Mouse (Mus musculus) induced T-regulatory cell, adult 2 months (primary cell): ENCODE results near the gene Ppt1.
A peak's percentile ranks its signal among the peaks of the same experiment; 100 is the strongest.

Experiments
- DNase-seq: peaks from one replicate; pipeline ENCODE4 v3.0.0-alpha.2; 2012; ENCODE audit warnings: low read depth

Gene Ppt1

GRCm38 (mm10) chr4:122870027-122870426, 34.0 kb downstream of the Ppt1 start:
- DNase-seq = peak; percentile 83

GRCm38 (mm10) chr4:122870741-122871140, 34.7 kb downstream of the Ppt1 start:
- peak; percentile 47 for DNase-seq

GRCm38 (mm10) chr4:122871269-122871668, 35.2 kb downstream of the Ppt1 start:
- DNase-seq = no peak

- DNase-seq = peak; percentile 82
Measured at GRCm38 (mm10) chr4:122871989-122872388, 35.9 kb downstream of the Ppt1 start.

- peak; percentile 78 for DNase-seq
Measured at GRCm38 (mm10) chr4:122873003-122873402, 37.0 kb downstream of the Ppt1 start.

- DNase-seq = no peak
Measured at GRCm38 (mm10) chr4:122873512-122873911, 37.5 kb downstream of the Ppt1 start.

- peak; percentile 71 for DNase-seq
Measured at GRCm38 (mm10) chr4:122878333-122879070, 42.5 kb downstream of the Ppt1 start.

GRCm38 (mm10) chr4:122882544-122882943, 46.5 kb downstream of the Ppt1 start:
- peak; percentile 10 for DNase-seq

GRCm38 (mm10) chr4:122883294-122883693, 47.3 kb downstream of the Ppt1 start:
- DNase-seq = peak; percentile 56

GRCm38 (mm10) chr4:122884051-122884450, 48.0 kb downstream of the Ppt1 start:
- DNase-seq = no peak

GRCm38 (mm10) chr4:122884481-122885340, 48.7 kb downstream of the Ppt1 start:
- DNase-seq = peak; percentile 65

GRCm38 (mm10) chr4:122885768-122886578, 49.9 kb downstream of the Ppt1 start, which contains the start of gene Cap1:
Gene Cap1 (minus strand): TSS chr4:122886056.
- DNase-seq = peak; percentile 99

GRCm38 (mm10) chr4:122886579-122887254, 50.7 kb downstream of the Ppt1 start:
- DNase-seq = no peak

- no peak for DNase-seq
Measured at GRCm38 (mm10) chr4:122887336-122887735, 51.3 kb downstream of the Ppt1 start.

GRCm38 (mm10) chr4:122890881-122891481, 54.9 kb downstream of the Ppt1 start:
- DNase-seq = no peak

- no peak for DNase-seq
Measured at GRCm38 (mm10) chr4:122891597-122891996, 55.6 kb downstream of the Ppt1 start.

- DNase-seq = no peak
Measured at GRCm38 (mm10) chr4:122892157-122892556, 56.1 kb downstream of the Ppt1 start.

- DNase-seq = no peak
Measured at GRCm38 (mm10) chr4:122897750-122898149, 61.7 kb downstream of the Ppt1 start.

GRCm38 (mm10) chr4:122898313-122898712, 62.3 kb downstream of the Ppt1 start:
- peak; percentile 91 for DNase-seq

- peak; percentile 37 for DNase-seq
Measured at GRCm38 (mm10) chr4:122902156-122902555, 66.1 kb downstream of the Ppt1 start.

- no peak for DNase-seq
Measured at GRCm38 (mm10) chr4:122903709-122904108, 67.7 kb downstream of the Ppt1 start.
